Mouse (Mus musculus) lung, adult 2 months (tissue): ENCODE measurements around the gene Tbc1d10b. TPM values are rescaled to one million over a fixed set of nuclear protein-coding genes. Genes with fewer than 3 reads are reported as not detected.
"Not testable (repeated sequence)": the region's sequence is repeated elsewhere in the genome, so short reads cannot be mapped to it uniquely, and the experiment has no call there.

Experiments
- DNase-seq: peaks from one replicate; pipeline ENCODE4 v3.0.0; 2022
- H3K4me1 ChIP-seq: fragments of 200-500 bp; 2 replicates; pipeline ENCODE4 v1.6.1; 2011; ENCODE audit warnings: low read length; ENCODE audit not compliant: control insufficient read depth, insufficient read depth
- H3K4me3 ChIP-seq: fragments of 200-500 bp; replicated peaks from 2 replicates; pipeline ENCODE3; 2011; ENCODE audit warnings: low read depth, mild to moderate bottlenecking, control low read depth, low read length; ENCODE audit errors: extremely low read depth
- CTCF ChIP-seq: fragments of 200-500 bp; IDR thresholded peaks from 2 replicates; pipeline ENCODE4 v1.5.1; 2011; ENCODE audit warnings: mild to moderate bottlenecking, low read length, control low read depth; ENCODE audit not compliant: insufficient read depth
- POLR2A ChIP-seq: fragments of 200-500 bp; IDR thresholded peaks from 2 replicates; pipeline ENCODE4 v1.6.1; 2011; ENCODE audit warnings: low read depth, mild to moderate bottlenecking, control low read depth, low read length, borderline replicate concordance; ENCODE audit errors: extremely low read depth
- WGBS: fragments of 180-500 bp; shearing (Covaris S2); methylation state at CpG from one replicate; pipeline ENCODE4 v1.1.7; 2018; 5-methylcytosine and 5-hydroxymethylcytosine counted together
- polyA plus RNA-seq: library from polyadenylated mRNA; depleted of rRNA; stranded (reverse); fragments of >200 nt; gene quantifications from 2 replicates; pipeline ENCODE4 v1.2.3, GENCODE M21; 2012; rRNA removed

Gene Tbc1d10b
- 30.3 and 32.9 TPM in 2 replicates for polyA plus RNA-seq

DNA sequence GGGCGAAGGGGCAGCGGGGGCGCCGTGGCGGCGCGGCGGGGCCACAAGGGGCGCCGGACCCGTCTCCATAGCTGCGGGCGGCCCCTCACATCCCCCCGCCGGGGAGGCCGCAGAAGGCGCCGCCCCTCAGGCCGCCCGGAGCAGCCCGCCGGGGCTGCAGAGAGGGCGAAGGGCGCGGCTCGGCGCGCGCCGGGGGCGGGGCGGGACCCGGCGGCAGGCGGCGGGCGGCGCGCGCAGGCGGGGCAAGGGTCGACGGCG lies at the start of gene Tbc1d10b:
Gene Tbc1d10b (minus strand): TSS at position 174 of the 258 bp plus-strand sequence.
- no peak for TF ChIP-seq POLR2A
- TF ChIP-seq CTCF: no peak
- under 1% methylated on average over 28 of the region's 44 CpGs for WGBS
- Histone ChIP-seq H3K4me3 (peak within 1 kb of the TSS; percentile 83), H3K4me1 (peaks cover 4% of the 10 kb centered on the region)
- DNase-seq: no peak

DNA sequence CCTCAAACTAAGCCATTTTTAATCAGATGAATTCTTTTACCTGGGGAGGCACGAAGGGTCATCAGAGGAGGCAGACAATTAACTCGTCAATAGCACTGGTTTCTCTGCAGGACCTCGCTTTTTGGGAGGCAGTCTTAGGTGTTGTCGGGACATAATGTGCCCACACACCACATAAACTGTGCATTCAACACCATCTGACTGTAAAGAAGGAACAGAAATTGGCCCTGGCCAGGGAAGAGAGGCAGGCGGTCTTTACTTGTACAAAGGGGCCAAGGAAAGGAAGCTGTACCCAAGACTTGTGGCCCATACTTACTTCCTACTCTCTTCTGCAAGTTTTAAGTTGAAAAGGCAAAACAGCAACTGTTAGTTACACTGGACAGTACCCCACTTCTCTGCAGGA lies 48.2 kb upstream of the Tbc1d10b start:
- TF ChIP-seq POLR2A (no peak), CTCF (no peak)
- DNase-seq: no peak
- 83% methylated on average over 5 of the region's 5 CpGs for WGBS
- Histone ChIP-seq H3K4me3 (no peak overlapping the region), H3K4me1 (peaks cover 4% of the 10 kb centered on the region; the same call in 1 of the 2 replicates)

DNA sequence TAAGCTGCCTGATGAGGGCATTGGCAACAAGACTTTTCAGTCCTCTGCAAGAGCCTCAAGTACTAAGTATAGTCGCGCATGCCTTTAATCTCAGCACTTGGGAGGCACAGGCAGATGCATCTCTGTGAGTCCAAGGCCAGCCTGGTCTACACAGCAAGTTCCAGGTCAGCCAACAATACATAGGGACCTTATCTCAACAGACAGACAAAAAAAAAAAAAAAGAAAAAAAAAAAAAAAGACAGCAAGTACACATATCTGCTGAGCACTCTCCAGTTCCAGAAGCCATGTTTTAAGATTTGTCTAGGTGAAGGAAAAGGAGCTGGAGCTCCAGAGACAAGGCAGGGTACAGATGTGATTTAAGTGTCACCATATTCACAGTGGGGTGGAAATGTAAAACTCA lies 47.7 kb upstream of the Tbc1d10b start:
- H3K4me1 ChIP-seq: peaks cover 1% of the 10 kb centered on the region; the same call in 1 of the 2 replicates
- TF ChIP-seq CTCF: no peak
- TF ChIP-seq POLR2A: no peak
- 90% methylated on average over 2 of the region's 2 CpGs for WGBS
- no peak for DNase-seq
- H3K4me3 ChIP-seq: no peak overlapping the region

DNA sequence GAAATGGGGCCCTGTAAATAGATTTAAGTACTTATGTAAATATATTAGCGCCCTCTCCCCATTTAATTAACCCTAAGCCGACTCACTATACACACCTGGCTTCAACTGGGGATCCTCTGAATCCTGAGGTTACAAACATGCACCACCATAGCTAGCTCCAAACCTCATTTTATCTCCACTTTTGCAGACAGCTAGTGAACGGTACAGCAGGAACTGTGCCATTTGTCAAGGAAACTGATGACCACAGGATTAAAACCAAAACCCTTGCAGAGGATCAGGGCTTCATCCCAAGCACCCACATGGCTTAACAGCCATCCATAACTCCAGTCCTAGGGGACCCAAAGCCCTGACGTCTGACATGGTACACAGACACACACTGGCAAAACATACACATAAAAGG lies 46.7 kb upstream of the Tbc1d10b start:
- 16% methylated on average over 4 of the region's 4 CpGs for WGBS
- TF ChIP-seq CTCF (no peak), POLR2A (0 out of 2 replicates have a peak, but pooled peaks have one; percentile 17)
- no peaks in the 10 kb centered on the region; the same call in 1 of the 2 replicates for H3K4me1 ChIP-seq
- H3K4me3 ChIP-seq: no peak overlapping the region
- no peak for DNase-seq

DNA sequence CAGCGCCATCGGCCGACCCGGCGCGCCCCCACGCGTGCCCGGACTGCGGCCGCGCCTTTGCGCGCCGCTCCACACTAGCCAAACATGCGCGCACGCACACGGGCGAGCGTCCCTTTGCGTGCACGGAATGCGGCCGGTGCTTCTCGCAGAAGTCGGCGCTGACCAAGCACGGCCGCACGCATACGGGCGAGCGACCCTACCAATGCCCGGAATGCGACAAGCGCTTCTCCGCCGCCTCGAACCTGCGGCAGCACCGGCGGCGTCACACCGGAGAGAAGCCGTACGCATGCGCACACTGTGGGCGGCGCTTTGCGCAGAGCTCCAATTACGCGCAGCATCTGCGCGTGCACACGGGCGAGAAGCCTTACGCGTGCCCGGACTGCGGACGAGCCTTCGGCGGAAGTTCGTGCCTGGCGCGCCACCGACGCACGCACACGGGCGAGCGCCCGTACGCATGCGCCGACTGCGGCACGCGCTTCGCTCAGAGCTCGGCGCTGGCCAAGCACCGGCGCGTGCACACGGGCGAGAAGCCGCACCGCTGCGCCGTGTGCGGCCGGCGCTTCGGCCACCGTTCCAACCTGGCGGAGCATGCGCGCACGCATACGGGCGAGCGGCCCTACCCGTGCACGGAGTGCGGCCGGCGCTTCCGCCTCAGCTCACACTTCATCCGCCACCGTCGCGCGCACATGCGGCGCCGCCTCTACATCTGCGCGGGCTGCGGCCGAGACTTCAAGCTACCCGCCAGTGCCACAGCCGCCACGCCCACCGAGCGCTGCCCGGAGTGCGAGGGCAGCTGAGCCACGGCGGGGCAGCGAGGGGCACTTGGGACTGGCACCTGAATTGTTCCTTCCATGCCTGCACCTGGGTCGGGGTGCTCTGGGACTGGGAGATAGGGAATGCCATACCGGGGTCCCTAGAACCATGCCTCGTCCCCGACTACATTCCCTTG lies 45.8 kb upstream of the Tbc1d10b start:
- Histone ChIP-seq H3K4me3 (peak overlapping the region; percentile 86), H3K4me1 (no peaks in the 10 kb centered on the region; the same call in 1 of the 2 replicates)
- peak; percentile 91 for DNase-seq
- no peak for TF ChIP-seq CTCF
- peak; percentile 70; the same call in 1 of the 2 replicates for TF ChIP-seq POLR2A
- WGBS: under 1% methylated on average over 136 of the region's 136 CpGs

DNA sequence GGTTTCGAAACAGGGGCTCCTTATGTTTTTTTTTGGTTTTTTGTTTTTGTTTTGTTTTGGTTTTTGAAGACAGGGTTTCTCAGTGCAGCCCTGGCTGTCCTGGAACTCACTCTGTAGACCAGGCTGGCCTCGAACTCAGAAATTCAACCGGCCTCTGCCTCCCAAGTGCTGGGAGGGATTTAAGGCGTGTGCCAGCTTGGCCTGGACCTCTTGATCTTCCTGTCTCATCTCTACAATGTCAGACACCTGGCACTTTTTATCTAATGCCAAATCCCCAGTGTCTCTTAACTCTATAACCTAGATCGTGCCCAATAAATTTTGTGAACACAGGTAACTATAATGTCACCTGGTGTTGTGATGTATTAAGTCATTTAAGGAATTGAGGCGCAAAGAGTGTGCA lies 45.1 kb upstream of the Tbc1d10b start:
- 74% methylated on average over 6 of the region's 6 CpGs for WGBS
- Histone ChIP-seq H3K4me1 (no peaks in the 10 kb centered on the region; the same call in 1 of the 2 replicates), H3K4me3 (peak overlapping the region; percentile 86)
- no peak for DNase-seq
- TF ChIP-seq POLR2A (no peak), CTCF (no peak)

DNA sequence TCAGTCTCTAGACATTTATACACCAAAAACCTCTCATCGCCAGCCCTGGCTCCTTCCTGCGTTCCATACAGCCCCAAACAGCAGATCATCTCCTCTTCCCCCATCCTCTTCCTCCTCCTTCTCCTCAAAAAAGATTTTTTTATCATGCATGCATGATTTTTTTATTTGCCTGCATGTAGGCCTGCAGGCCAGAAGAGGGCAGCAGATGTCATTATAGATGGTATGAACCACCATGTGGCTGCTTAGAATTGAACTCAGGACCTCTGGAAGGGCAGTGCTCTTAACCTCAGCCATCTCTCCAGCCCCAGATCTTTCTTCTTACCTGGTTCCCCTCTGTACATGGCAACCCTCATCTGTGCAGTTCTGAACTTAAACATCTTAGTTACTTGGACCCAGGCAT lies 44.1 kb upstream of the Tbc1d10b start:
- DNase-seq: no peak
- peak; percentile 35; the same call in 1 of the 2 replicates for TF ChIP-seq CTCF
- TF ChIP-seq POLR2A: no peak
- H3K4me1 ChIP-seq: no peaks in the 10 kb centered on the region; the same call in 1 of the 2 replicates
- no peak overlapping the region for H3K4me3 ChIP-seq
- WGBS: 79% methylated on average over 2 of the region's 2 CpGs

DNA sequence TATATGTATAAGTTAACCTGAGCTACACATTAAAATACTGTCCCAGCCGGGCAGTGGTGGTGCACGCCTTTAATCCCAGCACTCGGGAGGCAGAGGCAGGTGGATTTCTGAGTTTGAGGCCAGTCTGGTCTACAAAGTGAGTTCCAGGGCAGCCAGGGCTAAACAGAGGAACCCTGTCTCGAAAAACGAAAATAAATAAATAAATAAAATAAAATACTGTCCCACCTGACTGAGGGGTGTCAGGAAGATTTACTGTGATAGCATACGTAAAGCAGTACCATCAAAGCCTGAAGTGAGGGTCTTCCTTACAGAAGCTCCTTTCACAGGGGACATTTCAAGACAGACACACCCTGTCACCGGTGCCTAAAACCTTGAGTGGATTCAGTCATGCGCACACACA lies 42.2 kb upstream of the Tbc1d10b start:
- 88% methylated on average over 8 of the region's 8 CpGs for WGBS
- H3K4me1 ChIP-seq, H3K4me3 ChIP-seq, DNase-seq: not testable (repeated sequence)

DNA sequence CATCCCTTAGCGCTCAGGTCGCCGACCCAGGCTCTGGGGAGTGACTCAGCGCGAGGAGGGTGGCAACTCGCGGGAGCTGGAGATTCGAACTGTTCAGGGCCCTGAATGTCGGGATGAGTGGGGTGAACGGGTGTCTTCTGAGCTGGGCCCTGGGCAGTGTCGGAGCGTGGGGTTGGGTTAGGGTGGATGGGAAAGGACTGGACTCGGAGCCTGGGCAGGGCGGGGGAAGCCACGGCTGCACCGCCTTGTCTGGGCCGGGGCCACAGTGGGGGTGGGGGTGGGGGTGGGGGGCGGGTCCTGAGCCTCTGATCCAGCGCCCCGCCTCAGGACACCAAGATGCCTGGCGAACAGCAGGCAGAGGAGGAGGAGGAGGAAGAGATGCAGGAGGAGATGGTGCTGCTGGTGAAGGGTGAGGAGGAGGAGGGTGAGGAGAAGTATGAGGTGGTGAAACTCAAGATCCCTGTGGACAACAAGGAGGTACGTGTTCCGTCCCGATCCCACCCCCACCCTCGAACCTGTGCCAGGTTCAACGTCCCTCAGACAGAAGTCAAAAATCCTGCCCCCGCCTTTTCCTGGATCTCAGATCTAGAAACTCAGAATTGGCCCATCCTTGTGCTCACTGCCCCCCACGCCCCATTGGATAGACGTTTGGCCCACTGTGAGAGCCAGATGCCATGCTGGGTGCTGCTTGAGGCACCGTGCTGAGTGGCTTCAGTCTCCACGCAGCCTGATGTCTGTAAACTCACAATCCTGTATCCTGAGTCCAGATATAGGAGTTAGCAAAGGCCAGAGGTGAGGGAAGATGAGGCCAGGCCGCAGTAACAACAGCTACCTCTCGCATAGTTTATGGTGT lies 36.6 kb upstream of the Tbc1d10b start:
- TF ChIP-seq CTCF (no peak), POLR2A (0 out of 2 replicates have a peak, but pooled peaks have one; percentile 23)
- 10% methylated on average over 33 of the region's 33 CpGs for WGBS
- peak overlapping the region; percentile 94 for H3K4me3 ChIP-seq
- peaks cover 10% of the 10 kb centered on the region for H3K4me1 ChIP-seq
- no peak for DNase-seq
